Mouse (Mus musculus) heart, embryonic 14.5 days (tissue): ENCODE measurements around the gene AC124502.3. TPM values are rescaled to one million over a fixed set of nuclear protein-coding genes. Genes with fewer than 3 reads are reported as not detected.

Experiments
- ATAC-seq: fragments of 200-750 bp; cut with Nextera tagmentation; 2 replicates; pipeline ENCODE4 v1.8.0; 2017; ENCODE audit warnings: low read depth, moderate TSS enrichment; ENCODE audit not compliant: insufficient number of reproducible peaks, insufficient read depth, low FRiP score
- H3K27ac ChIP-seq, 2 experiments: fragments of 200-500 bp in 1 of 2; fragments of 300-500 bp in 1 of 2; sonication (generic) in 1 of 2; replicated peaks in 1 of 2; 2 replicates each; pipeline ENCODE4 v1.5.1; 2012 to 2014; ENCODE audit warnings: low read depth in 2 of 2, low read length in 2 of 2, control low read depth in 1 of 2, mild to moderate bottlenecking in 1 of 2, mixed read lengths in 1 of 2; ENCODE audit not compliant: control insufficient read depth in 1 of 2, insufficient read depth in 1 of 2
- H3K27me3 ChIP-seq: fragments of 300-500 bp; sonication (generic); 2 replicates; pipeline ENCODE4 v1.6.1; 2014; ENCODE audit warnings: mild to moderate bottlenecking, low read length, control low read depth; ENCODE audit not compliant: control insufficient read depth, insufficient read depth
- H3K36me3 ChIP-seq: fragments of 300-500 bp; sonication (generic); 2 replicates; pipeline ENCODE4 v1.6.1; 2014; ENCODE audit warnings: mild to moderate bottlenecking, control low read depth, low read length, mixed read lengths; ENCODE audit not compliant: control insufficient read depth, insufficient read depth
- H3K4me1 ChIP-seq, 2 experiments: fragments of 200-500 bp in 1 of 2; fragments of 300-500 bp in 1 of 2; sonication (generic) in 1 of 2; 2 replicates each; pipeline ENCODE4 v1.6.1; 2012 to 2014; ENCODE audit warnings: low read length in 2 of 2, control low read depth in 1 of 2, mixed read lengths in 1 of 2; ENCODE audit not compliant: control insufficient read depth in 2 of 2, insufficient read depth in 2 of 2
- H3K4me2 ChIP-seq: fragments of 300-500 bp; sonication (generic); 2 replicates; pipeline ENCODE4 v1.6.1; 2014; ENCODE audit warnings: mild to moderate bottlenecking, low read length
- H3K4me3 ChIP-seq, 2 experiments: fragments of 200-500 bp in 1 of 2; fragments of 300-500 bp in 1 of 2; sonication (generic) in 1 of 2; 2 replicates each; pipeline ENCODE4 v1.5.1; 2012 to 2014; ENCODE audit warnings: low read length in 2 of 2, mild to moderate bottlenecking in 2 of 2, control low read depth in 1 of 2, low read depth in 1 of 2, moderate library complexity in 1 of 2; ENCODE audit not compliant: control insufficient read depth in 1 of 2, insufficient read depth in 1 of 2
- H3K9ac ChIP-seq: fragments of 300-500 bp; sonication (generic); 2 replicates; pipeline ENCODE4 v1.6.1; 2014; ENCODE audit warnings: mild to moderate bottlenecking, low read length
- H3K9me3 ChIP-seq: fragments of 300-500 bp; sonication (generic); 2 replicates; pipeline ENCODE4 v1.6.1; 2016; ENCODE audit warnings: low read length, control low read depth; ENCODE audit not compliant: control insufficient read depth
- WGBS: fragments of 180-500 bp; shearing (Covaris S2); extraction: QIAGEN DNeasy Blood & Tissue Kit; methylation state at CpG from one replicate; pipeline ENCODE4 v1.1.7; 2014; 5-methylcytosine and 5-hydroxymethylcytosine counted together
- polyA plus RNA-seq: library from polyadenylated mRNA; unstranded; fragments of >200 nt; fragmentation: Nextera tagmentation; extraction: Ambion mirVana; gene quantifications from 2 replicates; pipeline ENCODE4 v1.2.1, GENCODE M21; 2014

The AC124502.3 gene
- polyA plus RNA-seq, 1 experiment from 2014 or later, result 1.4 TPM

DNA sequence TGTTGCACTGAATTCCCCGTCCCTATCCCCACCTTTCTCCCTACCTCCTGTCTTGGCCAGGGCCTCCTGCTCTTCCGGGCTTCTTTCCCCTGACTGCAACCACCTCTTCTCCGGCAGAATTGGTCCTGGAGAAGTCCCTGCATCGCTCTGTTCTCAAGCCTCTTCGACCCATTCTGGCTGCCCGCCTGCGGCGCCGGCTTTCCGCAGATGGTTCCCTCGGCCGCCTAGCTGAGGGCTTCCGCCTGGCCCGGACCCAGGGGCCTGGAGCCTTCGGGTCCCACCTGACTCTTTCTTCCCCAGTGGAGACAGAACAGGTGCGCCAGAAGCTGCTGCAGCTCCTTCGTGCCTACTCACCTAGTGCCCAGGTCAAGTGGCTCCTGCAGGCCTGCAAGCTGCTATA is 14.2 kb downstream of the AC124502.3 start:
- Histone ChIP-seq H3K9ac (no peak overlapping the region), H3K36me3 (peaks cover 21% of the 10 kb centered on the region), H3K4me3 (no peak overlapping the region), H3K4me1 (peaks cover 17 to 30% of the 10 kb centered on the region in 2 experiments), H3K27ac (no peak overlapping the region), H3K27me3 (peaks cover 12% of the 10 kb centered on the region; the same call in 1 of the 2 replicates), H3K4me2 (no peak overlapping the region), H3K9me3 (no peaks in the 10 kb centered on the region)
- ATAC-seq, result no peak
- WGBS, result 67% methylated on average over 17 of the region's 17 CpGs

DNA sequence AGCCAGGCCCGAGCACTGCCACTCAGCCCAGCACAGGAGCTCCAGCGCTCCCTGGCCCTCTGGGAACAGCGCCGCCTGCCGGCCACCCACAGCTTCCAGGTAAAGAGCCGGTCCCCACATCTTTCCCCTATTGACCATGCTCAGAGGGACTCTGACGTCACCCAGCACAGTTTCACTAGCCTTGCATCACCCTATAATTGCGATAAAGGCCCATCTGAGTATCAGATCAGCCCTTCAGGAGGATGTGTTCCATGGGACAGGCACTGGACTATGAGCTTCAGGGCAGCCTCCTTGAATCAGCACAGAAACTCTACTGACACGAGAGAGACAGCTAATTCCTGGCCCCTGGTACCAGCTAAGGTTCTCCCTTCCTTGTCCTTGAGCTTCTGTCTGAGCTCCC is 15.2 kb downstream of the AC124502.3 start:
- peaks cover 22 to 38% of the 10 kb centered on the region in 2 experiments for H3K4me1 ChIP-seq
- WGBS, result 29% methylated on average over 9 of the region's 9 CpGs

DNA sequence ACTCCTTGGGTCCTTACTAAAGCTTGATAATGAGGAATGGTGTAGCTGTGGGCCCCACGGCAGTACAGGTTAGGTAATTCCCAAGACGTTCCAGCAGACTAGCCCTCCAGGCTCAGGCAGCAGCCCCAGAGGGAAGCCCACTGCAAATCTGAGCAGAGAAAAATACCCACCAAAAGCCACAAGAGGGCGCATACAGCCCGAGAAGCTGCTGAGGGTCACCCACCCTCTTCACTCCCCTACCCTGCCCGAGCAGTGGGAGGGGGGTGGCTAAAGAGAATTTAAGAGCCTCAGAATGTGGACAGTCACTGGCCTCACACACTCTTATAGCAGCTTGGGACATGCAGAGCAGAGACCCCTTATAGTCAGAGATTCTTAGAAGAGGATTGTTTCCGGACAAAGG is 17.6 kb downstream of the AC124502.3 start:
- H3K9ac ChIP-seq, result no peak overlapping the region
- no peak overlapping the region for H3K4me3 ChIP-seq
- H3K4me2 ChIP-seq, result no peak overlapping the region
- 10% methylated on average over 6 of the region's 6 CpGs for WGBS
- H3K4me1 ChIP-seq, result peaks cover 36 to 38% of the 10 kb centered on the region in 2 experiments
- no peak for ATAC-seq
- H3K36me3 ChIP-seq, result no peaks in the 10 kb centered on the region
- H3K27me3 ChIP-seq, result peaks cover 12% of the 10 kb centered on the region; the same call in 1 of the 2 replicates
- no peak overlapping the region for H3K27ac ChIP-seq
- H3K9me3 ChIP-seq, result no peaks in the 10 kb centered on the region

More for the DNA sequence above, 15.2 kb downstream of the AC124502.3 start:
- Histone ChIP-seq H3K36me3 (peaks cover 10% of the 10 kb centered on the region), H3K9me3 (no peaks in the 10 kb centered on the region), H3K27ac (no peak overlapping the region), H3K4me2 (no peak overlapping the region), H3K4me3 (no peak overlapping the region), H3K9ac (no peak overlapping the region), H3K27me3 (peaks cover 12% of the 10 kb centered on the region; the same call in 1 of the 2 replicates)
- no peak for ATAC-seq

- Histone ChIP-seq H3K4me3 (no peak overlapping the region), H3K4me1 (peaks cover 23 to 25% of the 10 kb centered on the region in 2 experiments), H3K9me3 (no peaks in the 10 kb centered on the region), H3K9ac (no peak overlapping the region), H3K27me3 (0 out of 2 replicates have a peak, but pooled peaks cover 5% of the 10 kb centered on the region), H3K4me2 (no peak overlapping the region), H3K27ac (no peak overlapping the region), H3K36me3 (no peaks in the 10 kb centered on the region)
- 32% methylated on average over 16 of the region's 16 CpGs for WGBS
- ATAC-seq, result no peak
Observed at GRCm38 (mm10) chr19:5057876-5058775, 19.4 kb downstream of the AC124502.3 start.

GRCm38 (mm10) chr19:5058801-5059771 is 20.4 kb downstream of the AC124502.3 start:
- no peak overlapping the region for H3K4me3 ChIP-seq
- no peaks in the 10 kb centered on the region for H3K9me3 ChIP-seq
- H3K9ac ChIP-seq, result peak overlapping the region; percentile 14; the same call in 1 of the 2 replicates
- H3K27ac ChIP-seq, result peak overlapping the region in 1 of 2 experiments; percentile 31; a peak in 1 of 4 replicates
- H3K4me2 ChIP-seq, result no peak overlapping the region
- ATAC-seq, result no peak
- no peaks in the 10 kb centered on the region for H3K27me3 ChIP-seq
- 15% methylated on average over 10 of the region's 10 CpGs for WGBS
- H3K4me1 ChIP-seq, result peaks cover 23 to 25% of the 10 kb centered on the region in 2 experiments
- H3K36me3 ChIP-seq, result no peaks in the 10 kb centered on the region

DNA sequence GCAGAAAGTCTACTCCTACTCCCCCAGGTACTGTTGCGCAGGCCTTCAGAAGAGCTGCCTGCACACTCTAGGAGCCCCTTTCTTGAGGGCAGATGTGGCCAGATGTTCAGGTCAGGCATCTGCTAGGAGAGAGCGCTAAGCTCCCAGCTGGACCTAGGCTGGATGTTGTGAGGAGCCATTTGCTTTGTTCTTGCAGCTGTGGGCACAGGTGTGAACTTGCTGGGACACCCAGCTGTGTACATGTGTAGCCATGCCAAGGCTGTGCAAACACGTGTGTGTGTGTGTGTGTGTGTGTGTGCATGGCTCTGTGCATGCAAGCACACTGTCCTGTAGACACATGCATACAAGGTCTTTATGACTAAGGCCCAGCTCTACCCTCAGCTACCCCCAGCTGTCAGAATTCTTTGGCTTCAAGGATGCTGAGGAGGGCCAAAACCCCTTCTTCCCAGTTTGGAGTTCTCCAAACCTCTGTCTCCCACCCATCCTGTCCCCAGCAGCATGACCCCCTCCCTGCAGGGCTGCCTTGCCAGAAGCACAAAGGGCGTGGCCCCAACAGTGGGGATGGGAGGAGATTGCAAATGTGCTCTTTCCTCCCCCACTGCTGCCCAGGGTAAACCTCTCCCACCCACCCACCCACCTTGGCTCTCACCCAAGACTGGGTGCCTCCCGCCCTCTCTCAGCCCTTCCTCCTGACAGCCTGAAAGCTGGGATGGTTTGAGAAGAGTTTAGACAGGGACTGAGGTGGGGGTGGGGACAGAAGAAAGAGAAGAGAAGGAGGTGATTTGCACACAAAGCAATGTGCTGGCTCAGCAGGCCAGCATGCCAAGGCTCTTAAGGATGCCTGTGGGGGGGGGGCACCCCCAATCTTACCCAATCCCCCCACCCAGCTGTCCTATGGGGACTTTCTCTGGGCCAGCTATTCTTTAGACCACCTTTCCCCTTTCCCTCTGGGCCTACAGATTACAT is 22.0 kb downstream of the AC124502.3 start:
- no peak for ATAC-seq
- no peaks in the 10 kb centered on the region for H3K27me3 ChIP-seq
- H3K4me1 ChIP-seq, result peaks cover 23 to 25% of the 10 kb centered on the region in 2 experiments
- WGBS, result 46% methylated on average over 5 of the region's 5 CpGs
- H3K36me3 ChIP-seq, result no peaks in the 10 kb centered on the region
- no peaks in the 10 kb centered on the region for H3K9me3 ChIP-seq
- no peak overlapping the region for H3K27ac ChIP-seq
- no peak overlapping the region for H3K4me2 ChIP-seq
- no peak overlapping the region for H3K9ac ChIP-seq
- H3K4me3 ChIP-seq, result no peak overlapping the region
